8 mouse cellular contexts compared by ENCODE assay signal in genomic region chr8:91134659-91135058, GRCm38 (mm10).
DNase-seq lines count a peak whose midpoint lies in the region; ATAC-seq and TF ChIP-seq lines count a peak whose summit lies in the region.

No protein-coding gene starts in this region.

- peak overlapping the region; percentile 53 for H3K4me2 ChIP-seq in hindbrain, embryonic 16.5 days (ENCODE audit: low read length)
- H3K4me2 ChIP-seq in midbrain, embryonic 13.5 days (replicated peaks), result peak overlapping the region; percentile 39

- H3K4me3 ChIP-seq in heart, adult 2 months, result peak overlapping the region; percentile 46
- H3K4me3 ChIP-seq in cortical plate, adult 2 months (ENCODE audit: insufficient read depth, low read length), result peak overlapping the region; percentile 13; the same call in 1 of the 2 replicates
- peak overlapping the region; percentile 98; the same call in 1 of the 2 replicates for H3K4me3 ChIP-seq in hindbrain, embryonic 16.5 days (ENCODE audit: low read length)
- peak overlapping the region; percentile 14 for H3K4me3 ChIP-seq in midbrain, embryonic 13.5 days (replicated peaks)

- H3K36me3 ChIP-seq in heart, adult 2 months (ENCODE audit: control insufficient read depth, insufficient read depth, low read length), result no peaks in the 10 kb centered on the region
- no peaks in the 10 kb centered on the region for H3K36me3 ChIP-seq in hindbrain, embryonic 16.5 days (ENCODE audit: control insufficient read depth, insufficient read depth, low read length)
- H3K36me3 ChIP-seq in midbrain, embryonic 13.5 days, result no peaks in the 10 kb centered on the region; the same call in 1 of the 2 replicates

- no peak for TF ChIP-seq POLR2A in heart, adult 2 months (IDR thresholded peaks at IDR 0.05; ENCODE audit: insufficient read depth, low read depth, low read length)
- no peak for TF ChIP-seq POLR2A in cortical plate, adult 2 months (IDR thresholded peaks at IDR 0.05; ENCODE audit: extremely low read depth, insufficient read depth, low read length)

- H3K9me3 ChIP-seq in hindbrain, embryonic 16.5 days (ENCODE audit: control insufficient read depth, low read length), result no peaks in the 10 kb centered on the region
- H3K9me3 ChIP-seq in midbrain, embryonic 13.5 days, result no peaks in the 10 kb centered on the region

- TF ChIP-seq EP300 in heart, adult 2 months (IDR thresholded peaks at IDR 0.05; ENCODE audit: insufficient read depth, low read depth, low read length), result no peak

- no peak for TF ChIP-seq CTCF in heart, adult 2 months (IDR thresholded peaks at IDR 0.05)
- no peak for TF ChIP-seq CTCF in cortical plate, adult 2 months (IDR thresholded peaks at IDR 0.05; ENCODE audit: extremely low read depth, insufficient read depth, low read length)

- peak overlapping the region; percentile 91 for H3K27ac ChIP-seq in heart, adult 2 months
- no peak overlapping the region for H3K27ac ChIP-seq in cortical plate, adult 2 months (ENCODE audit: insufficient read depth, low read length)
- peak overlapping the region; percentile 79 for H3K27ac ChIP-seq in hindbrain, embryonic 16.5 days (ENCODE audit: low read depth, low read length)
- peak overlapping the region; percentile 80 for H3K27ac ChIP-seq in midbrain, embryonic 13.5 days

- H3K27me3 ChIP-seq in heart, adult 2 months (ENCODE audit: control insufficient read depth, insufficient read depth, low read length), result no peaks in the 10 kb centered on the region
- no peaks in the 10 kb centered on the region for H3K27me3 ChIP-seq in hindbrain, embryonic 16.5 days (replicated peaks; ENCODE audit: control insufficient read depth, insufficient read depth, low read length)
- H3K27me3 ChIP-seq in midbrain, embryonic 13.5 days, result no peaks in the 10 kb centered on the region

- no peak for ATAC-seq in hindbrain, embryonic 16.5 days
- no peak for ATAC-seq in midbrain, embryonic 13.5 days

- intact Hi-C loops in heart, adult 2 months (cut with DNase I), result loop anchor here (1.0 kb wide), 1 partner anchor 64 kb away; the partner anchor contains the start of gene Rbl2
- intact Hi-C loops in heart, postnatal 25 days (cut with DNase I), result no loop called here
- intact Hi-C loops in left cerebral cortex, postnatal 4 days (cut with DNase I), result no loop called here

- peak; percentile 13 to 31 for DNase-seq in heart, adult 2 months
- no peak for DNase-seq in heart, postnatal 25 days (ENCODE audit: low spot score)
- no peak for DNase-seq in gastrocnemius, postnatal 10 days
- no peak for DNase-seq in left cerebral cortex, postnatal 4 days
- DNase-seq in thymus, postnatal 25 days, result no peak

- H3K4me1 ChIP-seq in heart, adult 2 months (ENCODE audit: control insufficient read depth, insufficient read depth, low read length), result no peaks in the 10 kb centered on the region; the same call in 1 of the 2 replicates
- peaks cover 2% of the 10 kb centered on the region for H3K4me1 ChIP-seq in cortical plate, adult 2 months (ENCODE audit: control insufficient read depth, insufficient read depth, low read length)
- peaks cover 13% of the 10 kb centered on the region for H3K4me1 ChIP-seq in hindbrain, embryonic 16.5 days (ENCODE audit: control insufficient read depth, insufficient read depth, low read depth, low read length)
- H3K4me1 ChIP-seq in midbrain, embryonic 13.5 days (replicated peaks), result peaks cover 35% of the 10 kb centered on the region

- H3K79me2 ChIP-seq in heart, adult 2 months (replicated peaks; ENCODE audit: control insufficient read depth, insufficient read depth, low read length), result peaks cover 2% of the 10 kb centered on the region

- WGBS in heart, adult 2 months, result 66% methylated on average over 12 of the region's 12 CpGs
- WGBS in hindbrain, embryonic 16.5 days, result 43% methylated on average over 12 of the region's 12 CpGs
- 49% methylated on average over 12 of the region's 12 CpGs for WGBS in midbrain, embryonic 13.5 days

- no peak overlapping the region for H3K9ac ChIP-seq in heart, adult 2 months (ENCODE audit: low read depth, low read length)
- H3K9ac ChIP-seq in hindbrain, embryonic 16.5 days (ENCODE audit: low read depth, low read length), result no peak overlapping the region
- peak overlapping the region; percentile 36; the same call in 1 of the 2 replicates for H3K9ac ChIP-seq in midbrain, embryonic 13.5 days (replicated peaks)

Comparison
In these comparisons a context has a peak if more than half of its experiments do, and no peak if none do; other contexts are left out.
1. DNase-seq: peak in heart, adult 2 months (2 of 2); none in heart, postnatal 25 days (single experiment), gastrocnemius, postnatal 10 days (single experiment), left cerebral cortex, postnatal 4 days (single experiment) and thymus, postnatal 25 days (single experiment).
2. H3K4me3 ChIP-seq: peak in every context shown above with its lines; median percentile 98 in hindbrain, embryonic 16.5 days; 46 in heart, adult 2 months; 14 in midbrain, embryonic 13.5 days; 13 in cortical plate, adult 2 months.